In genomic region chr5:103423927-103424315, GRCm38 (mm10) we compare ENCODE assay signal across 8 mouse cellular contexts. TPM values are rescaled to one million over a fixed set of nuclear protein-coding genes. Genes with fewer than 3 reads are reported as not detected.
A peak's percentile ranks its signal among the peaks of the same experiment; 100 is the strongest.
DNase-seq lines count a peak whose midpoint lies in the region; ATAC-seq and TF ChIP-seq lines count a peak whose summit lies in the region.

No protein-coding gene starts in this region.

- no peak for TF ChIP-seq POLR2A in kidney, adult 2 months (IDR thresholded peaks at IDR 0.05; ENCODE audit: low read depth, low read length)

- no peak overlapping the region for H3K9ac ChIP-seq in limb, embryonic 13.5 days
- H3K9ac ChIP-seq in neural tube, embryonic 15.5 days (replicated peaks): no peak overlapping the region

- WGBS in kidney, adult 2 months: 21% methylated on average over 5 of the region's 5 CpGs
- WGBS in hindbrain, embryonic 10.5 days: 2% methylated on average over 5 of the region's 5 CpGs
- 19% methylated on average over 5 of the region's 5 CpGs for WGBS in limb, embryonic 13.5 days
- WGBS in neural tube, embryonic 15.5 days: 9% methylated on average over 5 of the region's 5 CpGs

- no peaks in the 10 kb centered on the region for H3K27me3 ChIP-seq in kidney, adult 2 months (replicated peaks; ENCODE audit: control insufficient read depth, insufficient read depth, low read length)
- no peaks in the 10 kb centered on the region for H3K27me3 ChIP-seq in hindbrain, embryonic 10.5 days (ENCODE audit: insufficient read depth, poor library complexity, severe bottlenecking)
- H3K27me3 ChIP-seq in limb, embryonic 13.5 days: peaks cover 18% of the 10 kb centered on the region; the same call in 1 of the 2 replicates
- H3K27me3 ChIP-seq in neural tube, embryonic 15.5 days (replicated peaks): peaks cover 7% of the 10 kb centered on the region

- H3K4me1 ChIP-seq in kidney, adult 2 months (ENCODE audit: control insufficient read depth, insufficient read depth, low read length): peaks cover 13% of the 10 kb centered on the region; the same call in 1 of the 2 replicates
- peaks cover 71% of the 10 kb centered on the region for H3K4me1 ChIP-seq in hindbrain, embryonic 10.5 days (replicated peaks)
- peaks cover 35% of the 10 kb centered on the region for H3K4me1 ChIP-seq in limb, embryonic 13.5 days
- H3K4me1 ChIP-seq in neural tube, embryonic 15.5 days: peaks cover 28% of the 10 kb centered on the region

- peak; percentile 55 for DNase-seq in kidney, adult 2 months
- DNase-seq in kidney, postnatal 14 days: no peak
- DNase-seq in hindbrain, embryonic 10.5 days (ENCODE audit: low spot score): no peak
- DNase-seq in left cerebral cortex, postnatal 25 days (ENCODE audit: low spot score in 2 of 2): no peak
- DNase-seq in gastrocnemius, postnatal 10 days: no peak

- peak overlapping the region; percentile 93 for H3K27ac ChIP-seq in kidney, adult 2 months (ENCODE audit: insufficient read depth, low read depth, low read length)
- H3K27ac ChIP-seq in hindbrain, embryonic 10.5 days: peak overlapping the region; percentile 96
- H3K27ac ChIP-seq in limb, embryonic 13.5 days: peak overlapping the region; percentile 6; the same call in 1 of the 2 replicates
- no peak overlapping the region for H3K27ac ChIP-seq in neural tube, embryonic 15.5 days (replicated peaks)

- intact Hi-C loops in left cerebral cortex, postnatal 25 days (cut with DNase I): no loop called here

- no peak overlapping the region for H3K4me3 ChIP-seq in kidney, adult 2 months (ENCODE audit: insufficient read depth, low read depth, low read length)
- H3K4me3 ChIP-seq in hindbrain, embryonic 10.5 days: peak overlapping the region; percentile 98
- peak overlapping the region; percentile 79; the same call in 1 of the 2 replicates for H3K4me3 ChIP-seq in limb, embryonic 13.5 days
- H3K4me3 ChIP-seq in neural tube, embryonic 15.5 days (replicated peaks): peak overlapping the region; percentile 74; the same call in 1 of the 2 replicates

- TF ChIP-seq CTCF in kidney, adult 2 months (conservative IDR thresholded peaks at IDR 0.05; ENCODE audit: insufficient read depth, insufficient read length, low read depth, low read length): no peak

- ATAC-seq in limb, embryonic 13.5 days (ENCODE audit: low FRiP score, low read depth): no peak
- no peak for ATAC-seq in neural tube, embryonic 15.5 days (ENCODE audit: low FRiP score)
- ATAC-seq in cerebellum, adult (ENCODE audit: insufficient number of reproducible peaks, low FRiP score, low TSS enrichment): no peak

- no peaks in the 10 kb centered on the region for H3K9me3 ChIP-seq in hindbrain, embryonic 10.5 days
- H3K9me3 ChIP-seq in limb, embryonic 13.5 days: no peaks in the 10 kb centered on the region
- H3K9me3 ChIP-seq in neural tube, embryonic 15.5 days (replicated peaks): no peaks in the 10 kb centered on the region

- no peaks in the 10 kb centered on the region for H3K36me3 ChIP-seq in kidney, adult 2 months (ENCODE audit: control insufficient read depth, insufficient read depth, low read length)
- H3K36me3 ChIP-seq in hindbrain, embryonic 10.5 days: 0 out of 2 replicates have a peak, but pooled peaks cover 2% of the 10 kb centered on the region
- H3K36me3 ChIP-seq in limb, embryonic 13.5 days: no peaks in the 10 kb centered on the region
- no peaks in the 10 kb centered on the region for H3K36me3 ChIP-seq in neural tube, embryonic 15.5 days

- H3K4me2 ChIP-seq in limb, embryonic 13.5 days (replicated peaks): peak overlapping the region; percentile 87
- peak overlapping the region; percentile 98 for H3K4me2 ChIP-seq in neural tube, embryonic 15.5 days

RNA-seq across cellular contexts. Expression of gene Ptpn13, which starts 1.1 kb away (rescaled TPM):
- 23.7 and 28.0 TPM in 2 replicates for polyA plus RNA-seq in kidney, adult 2 months (2012; rRNA removed)
- polyA plus RNA-seq in hindbrain, embryonic 10.5 days (2016; fragmentation: Nextera tagmentation; extraction: Ambion mirVana): 16.6 and 18.8 TPM in 2 replicates
- polyA plus RNA-seq in limb, embryonic 13.5 days (2015; fragmentation: Nextera tagmentation; extraction: Ambion mirVana): 9.1 and 10.8 TPM in 2 replicates
- 3.5 and 5.9 TPM in 2 replicates for polyA plus RNA-seq in neural tube, embryonic 15.5 days (2015; fragmentation: Nextera tagmentation; extraction: Ambion mirVana)
- 10 to 100 TPM in 1 of 2 experiments, 1 to 10 TPM in 1; 9.3 to 10.5 TPM for total RNA-seq in left cerebral cortex, postnatal 25 days (2021)
- 1 to 10 TPM; 6.4 to 8.1 TPM for total RNA-seq in gastrocnemius, postnatal 10 days (2021)
